Mouse (Mus musculus): ENCODE results near the gene Cdc5l. TPM values are rescaled to one million over a fixed set of nuclear protein-coding genes. Genes with fewer than 3 reads are reported as not detected.

Gene Cdc5l
- total and polyA plus RNA-seq, 3 experiments, result 45.2 to 69.6 (median 58.9) TPM

DNA sequence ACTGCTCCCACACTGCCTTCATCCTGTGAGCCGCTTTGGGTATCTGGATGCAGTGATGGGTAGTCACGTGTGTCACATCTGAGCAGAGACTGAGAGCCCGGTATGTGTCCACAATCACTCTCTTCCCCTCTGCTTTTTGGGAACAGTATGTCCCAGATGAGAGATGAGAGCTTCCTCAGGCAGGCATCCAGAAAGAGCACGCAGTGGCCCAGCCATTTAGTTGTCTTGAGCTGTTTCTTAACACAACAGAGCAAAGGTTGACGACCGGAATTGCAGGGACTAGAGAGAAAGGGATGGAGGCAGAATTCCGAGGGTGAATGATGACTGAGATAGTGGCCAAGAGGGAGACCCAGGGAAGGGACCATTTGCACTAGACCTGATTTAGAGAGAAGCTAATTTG is 68.7 kb downstream of the Cdc5l start:
- Histone ChIP-seq H3K9me3 (replicated peaks; ENCODE audit: low read length) (no peaks in the 10 kb centered on the region), H3K27ac (ENCODE audit: insufficient read depth, low read depth) (no peak overlapping the region), H3K27me3 (replicated peaks) (no peaks in the 10 kb centered on the region), H3K4me2 (ENCODE audit: insufficient read depth, low read depth, poor library complexity, severe bottlenecking) (no peak overlapping the region), H3K4me1 (ENCODE audit: control insufficient read depth in 1 of 2, insufficient read depth in 2 of 2) (peaks cover 3 to 12% of the 10 kb centered on the region in 2 experiments), H3K36me3 (replicated peaks in 1 of 2; ENCODE audit: control insufficient read depth in 1 of 2, insufficient read depth in 1 of 2, low read length in 1 of 2) (no peaks in the 10 kb centered on the region), H3K9ac (ENCODE audit: insufficient read depth, low read depth) (no peak overlapping the region), H3K4me3 (replicated peaks in 1 of 3; ENCODE audit: low read depth in 2 of 3, low read length in 2 of 3, poor library complexity in 1 of 3) (no peak overlapping the region), H3K79me2 (replicated peaks; ENCODE audit: control insufficient read depth, extremely low read depth, insufficient read depth, poor library complexity, severe bottlenecking) (no peaks in the 10 kb centered on the region)
- dilution Hi-C loops (cut with MboI; ENCODE audit: extremely low pct_ligation_motif_present, extremely low pct_unique_long_range_greater_than_20kb, low sequenced_read_pairs) (no loop called here), in situ Hi-C loops (cut with MboI; ENCODE audit: low pct_ligation_motif_present, low pct_unique_long_range_greater_than_20kb, low sequenced_read_pairs) (no loop called here)
- no peak for DNase-seq (ENCODE audit: extremely low read depth)
- TF ChIP-seq CHD1 (IDR thresholded peaks at IDR 0.05; ENCODE audit: low read depth, low read length) (no peak), CTCF (conservative IDR thresholded peaks at IDR 0.05 in 1 of 2, IDR thresholded peaks at IDR 0.05 in 1 of 2; ENCODE audit: low read depth in 2 of 2, low read length in 2 of 2) (no peak), USF1 (IDR thresholded peaks at IDR 0.05; ENCODE audit: low read depth, low read length) (no peak), BHLHE40 (IDR thresholded peaks at IDR 0.05; ENCODE audit: low read depth, low read length) (no peak), MAZ (IDR thresholded peaks at IDR 0.05; ENCODE audit: low read depth, low read length) (no peak), ZKSCAN1 (IDR thresholded peaks at IDR 0.05; ENCODE audit: borderline replicate concordance, low read depth, low read length) (no peak), POLR2AphosphoS2 (IDR thresholded peaks at IDR 0.05; ENCODE audit: low read depth, low read length) (no peak), E2F4 (IDR thresholded peaks at IDR 0.05; ENCODE audit: insufficient replicate concordance, low read depth, low read length) (no peak), EP300 (IDR thresholded peaks at IDR 0.05; ENCODE audit: low read length) (no peak), HCFC1 (IDR thresholded peaks at IDR 0.05; ENCODE audit: low read depth, low read length) (no peak), MEF2A (IDR thresholded peaks at IDR 0.05; ENCODE audit: borderline replicate concordance, low read depth, low read length) (no peak), SIN3A (IDR thresholded peaks at IDR 0.05; ENCODE audit: low read length) (no peak), POLR2A (IDR thresholded peaks at IDR 0.05; ENCODE audit: low read depth, low read length) (no peak), NRF1 (IDR thresholded peaks at IDR 0.05; ENCODE audit: low read depth, low read length) (no peak), MAFK (IDR thresholded peaks at IDR 0.05; ENCODE audit: insufficient replicate concordance, low read length) (no peak), TBP (conservative IDR thresholded peaks at IDR 0.05; ENCODE audit: low read depth, low read length) (no peak), GABPA (IDR thresholded peaks at IDR 0.05; ENCODE audit: insufficient replicate concordance, low read depth, low read length) (no peak), ZC3H11A (IDR thresholded peaks at IDR 0.05; ENCODE audit: low read depth, low read length) (no peak), MXI1 (IDR thresholded peaks at IDR 0.05; ENCODE audit: low read depth, low read length) (no peak), MYC (IDR thresholded peaks at IDR 0.05; ENCODE audit: low read depth, low read length) (no peak)

GRCm38 (mm10) chr17:45360950-45361349 is 72.6 kb downstream of the Cdc5l start:
- Histone ChIP-seq H3K27me3 (replicated peaks) (no peaks in the 10 kb centered on the region), H3K4me2 (ENCODE audit: insufficient read depth, low read depth, poor library complexity, severe bottlenecking) (no peak overlapping the region), H3K4me3 (replicated peaks in 1 of 3; ENCODE audit: low read depth in 2 of 3, low read length in 2 of 3, poor library complexity in 1 of 3) (no peak overlapping the region), H3K27ac (ENCODE audit: insufficient read depth, low read depth) (no peak overlapping the region), H3K4me1 (ENCODE audit: control insufficient read depth in 1 of 2, insufficient read depth in 2 of 2) (peaks cover 0 to 4% of the 10 kb centered on the region in 2 experiments; a peak in 1 of 4 replicates), H3K79me2 (replicated peaks; ENCODE audit: control insufficient read depth, extremely low read depth, insufficient read depth, poor library complexity, severe bottlenecking) (no peaks in the 10 kb centered on the region), H3K9me3 (replicated peaks; ENCODE audit: low read length) (no peaks in the 10 kb centered on the region), H3K9ac (ENCODE audit: insufficient read depth, low read depth) (no peak overlapping the region), H3K36me3 (replicated peaks in 1 of 2; ENCODE audit: control insufficient read depth in 1 of 2, insufficient read depth in 1 of 2, low read length in 1 of 2) (no peaks in the 10 kb centered on the region)
- DNase-seq (ENCODE audit: extremely low read depth), result no peak
- in situ Hi-C loops (cut with MboI; ENCODE audit: low pct_ligation_motif_present, low pct_unique_long_range_greater_than_20kb, low sequenced_read_pairs) (no loop called here), dilution Hi-C loops (cut with MboI; ENCODE audit: extremely low pct_ligation_motif_present, extremely low pct_unique_long_range_greater_than_20kb, low sequenced_read_pairs) (no loop called here)
- TF ChIP-seq MAX (IDR thresholded peaks at IDR 0.05; ENCODE audit: low read length) (no peak), IRF4 (IDR thresholded peaks at IDR 0.05; ENCODE audit: low read depth, low read length) (no peak), MEF2A (IDR thresholded peaks at IDR 0.05; ENCODE audit: borderline replicate concordance, low read depth, low read length) (no peak), BHLHE40 (IDR thresholded peaks at IDR 0.05; ENCODE audit: low read depth, low read length) (peak; percentile 72; the same call in 1 of the 2 replicates)

Data from CH12.LX (cell line).